Mouse (Mus musculus): ENCODE results near the gene Zfyve19. TPM values are rescaled to one million over a fixed set of nuclear protein-coding genes. Genes with fewer than 3 reads are reported as not detected.

Gene Zfyve19
- polyA plus RNA-seq (2014; fragmentation: Nextera tagmentation; extraction: Ambion mirVana): 41.0 and 43.0 TPM in 2 replicates

GRCm38 (mm10) chr2:119208344-119209175 is at the start of gene Zfyve19, which contains the start of gene Dnajc17:
Zfyve19 (plus strand) TSS chr2:119208617.
Dnajc17 (minus strand) TSS chr2:119208795.
- Histone ChIP-seq H3K4me1 (ENCODE audit: control insufficient read depth, insufficient read depth, low read length) (peaks cover 4% of the 10 kb centered on the region), H3K4me2 (ENCODE audit: low read depth, low read length) (peak within 1 kb of the TSS; percentile 70), H3K9me3 (ENCODE audit: control insufficient read depth, low read length) (no peaks in the 10 kb centered on the region), H3K27ac (replicated peaks; ENCODE audit: low read depth, low read length) (peak within 1 kb of the TSS; percentile 83), H3K9ac (ENCODE audit: low read depth, low read length) (peak within 1 kb of the TSS; percentile 74), H3K36me3 (ENCODE audit: control insufficient read depth, insufficient read depth, low read length) (peaks cover 26% of the 10 kb centered on the region), H3K27me3 (replicated peaks; ENCODE audit: control insufficient read depth, insufficient read depth, low read length) (no peaks in the 10 kb centered on the region), H3K4me3 (ENCODE audit: low read depth, low read length) (peak within 1 kb of the TSS; percentile 72)
- under 1% methylated on average over 49 of the region's 51 CpGs for WGBS
- peak; percentile 97 for ATAC-seq (ENCODE audit: low read depth)
- peak; percentile 99 for DNase-seq (ENCODE audit: low spot score)

GRCm38 (mm10) chr2:119161247-119161646 is 47.2 kb upstream of the Zfyve19 start:
- H3K9ac ChIP-seq (ENCODE audit: low read depth, low read length): no peak overlapping the region
- H3K27me3 ChIP-seq (replicated peaks; ENCODE audit: control insufficient read depth, insufficient read depth, low read length): peaks cover 4% of the 10 kb centered on the region
- no peak overlapping the region for H3K27ac ChIP-seq (replicated peaks; ENCODE audit: low read depth, low read length)
- H3K36me3 ChIP-seq (ENCODE audit: control insufficient read depth, insufficient read depth, low read length): no peaks in the 10 kb centered on the region
- no peak overlapping the region for H3K4me3 ChIP-seq (ENCODE audit: low read depth, low read length)
- no peak for ATAC-seq (ENCODE audit: low read depth)
- no peak for DNase-seq (ENCODE audit: low spot score)
- H3K9me3 ChIP-seq (ENCODE audit: control insufficient read depth, low read length): no peaks in the 10 kb centered on the region
- no peak overlapping the region for H3K4me2 ChIP-seq (ENCODE audit: low read depth, low read length)
- no peaks in the 10 kb centered on the region for H3K4me1 ChIP-seq (ENCODE audit: control insufficient read depth, insufficient read depth, low read length)
- 32% methylated on average over 2 of the region's 2 CpGs for WGBS

GRCm38 (mm10) chr2:119163135-119163534 is 45.3 kb upstream of the Zfyve19 start:
- Histone ChIP-seq H3K4me2 (ENCODE audit: low read depth, low read length) (no peak overlapping the region), H3K9me3 (ENCODE audit: control insufficient read depth, low read length) (no peaks in the 10 kb centered on the region), H3K36me3 (ENCODE audit: control insufficient read depth, insufficient read depth, low read length) (no peaks in the 10 kb centered on the region), H3K27me3 (replicated peaks; ENCODE audit: control insufficient read depth, insufficient read depth, low read length) (peaks cover 11% of the 10 kb centered on the region), H3K9ac (ENCODE audit: low read depth, low read length) (no peak overlapping the region), H3K27ac (replicated peaks; ENCODE audit: low read depth, low read length) (no peak overlapping the region), H3K4me1 (ENCODE audit: control insufficient read depth, insufficient read depth, low read length) (peaks cover 7% of the 10 kb centered on the region), H3K4me3 (ENCODE audit: low read depth, low read length) (no peak overlapping the region)
- DNase-seq (ENCODE audit: low spot score) (no peak), ATAC-seq (ENCODE audit: low read depth) (no peak)
- WGBS: 57% methylated on average over 3 of the region's 3 CpGs

- Histone ChIP-seq H3K27ac (replicated peaks; ENCODE audit: low read depth, low read length) (no peak overlapping the region), H3K27me3 (replicated peaks; ENCODE audit: control insufficient read depth, insufficient read depth, low read length) (peaks cover 11% of the 10 kb centered on the region), H3K4me2 (ENCODE audit: low read depth, low read length) (no peak overlapping the region), H3K9ac (ENCODE audit: low read depth, low read length) (no peak overlapping the region), H3K36me3 (ENCODE audit: control insufficient read depth, insufficient read depth, low read length) (no peaks in the 10 kb centered on the region), H3K9me3 (ENCODE audit: control insufficient read depth, low read length) (no peaks in the 10 kb centered on the region), H3K4me3 (ENCODE audit: low read depth, low read length) (no peak overlapping the region), H3K4me1 (ENCODE audit: control insufficient read depth, insufficient read depth, low read length) (peaks cover 7% of the 10 kb centered on the region)
- no peak for DNase-seq (ENCODE audit: low spot score)
- no peak for ATAC-seq (ENCODE audit: low read depth)
- 79% methylated on average over 4 of the region's 4 CpGs for WGBS
Observed at GRCm38 (mm10) chr2:119163999-119164398, 44.4 kb upstream of the Zfyve19 start.

- Histone ChIP-seq H3K9ac (ENCODE audit: low read depth, low read length) (no peak overlapping the region), H3K4me3 (ENCODE audit: low read depth, low read length) (no peak overlapping the region), H3K27ac (replicated peaks; ENCODE audit: low read depth, low read length) (no peak overlapping the region), H3K27me3 (replicated peaks; ENCODE audit: control insufficient read depth, insufficient read depth, low read length) (peaks cover 11% of the 10 kb centered on the region), H3K4me1 (ENCODE audit: control insufficient read depth, insufficient read depth, low read length) (peaks cover 7% of the 10 kb centered on the region), H3K36me3 (ENCODE audit: control insufficient read depth, insufficient read depth, low read length) (no peaks in the 10 kb centered on the region), H3K4me2 (ENCODE audit: low read depth, low read length) (no peak overlapping the region), H3K9me3 (ENCODE audit: control insufficient read depth, low read length) (no peaks in the 10 kb centered on the region)
- DNase-seq (ENCODE audit: low spot score) (no peak), ATAC-seq (ENCODE audit: low read depth) (no peak)
Observed at GRCm38 (mm10) chr2:119165401-119165800, 43.0 kb upstream of the Zfyve19 start.

GRCm38 (mm10) chr2:119166901-119167865 is 41.2 kb upstream of the Zfyve19 start, which contains the start of gene Gchfr:
Gchfr (plus strand) TSS chr2:119167773.
- ATAC-seq (ENCODE audit: low read depth) (peak; percentile 90), DNase-seq (ENCODE audit: low spot score) (peak; percentile 89)
- Histone ChIP-seq H3K27ac (replicated peaks; ENCODE audit: low read depth, low read length) (no peak within 1 kb of the TSS), H3K36me3 (ENCODE audit: control insufficient read depth, insufficient read depth, low read length) (no peaks in the 10 kb centered on the region), H3K4me3 (ENCODE audit: low read depth, low read length) (peak within 1 kb of the TSS; percentile 56), H3K9ac (ENCODE audit: low read depth, low read length) (peak within 1 kb of the TSS; percentile 65), H3K4me1 (ENCODE audit: control insufficient read depth, insufficient read depth, low read length) (peaks cover 7% of the 10 kb centered on the region), H3K9me3 (ENCODE audit: control insufficient read depth, low read length) (no peaks in the 10 kb centered on the region), H3K4me2 (ENCODE audit: low read depth, low read length) (peak within 1 kb of the TSS; percentile 99), H3K27me3 (replicated peaks; ENCODE audit: control insufficient read depth, insufficient read depth, low read length) (peaks cover 11% of the 10 kb centered on the region)
- WGBS: under 1% methylated on average over 58 of the region's 60 CpGs

GRCm38 (mm10) chr2:119167866-119168256 is 40.6 kb upstream of the Zfyve19 start:
- WGBS: 2% methylated on average over 26 of the region's 26 CpGs
- ATAC-seq (ENCODE audit: low read depth) (no peak), DNase-seq (ENCODE audit: low spot score) (no peak)
- Histone ChIP-seq H3K27ac (replicated peaks; ENCODE audit: low read depth, low read length) (no peak overlapping the region), H3K4me2 (ENCODE audit: low read depth, low read length) (peak overlapping the region; percentile 99), H3K9ac (ENCODE audit: low read depth, low read length) (peak overlapping the region; percentile 65), H3K9me3 (ENCODE audit: control insufficient read depth, low read length) (no peaks in the 10 kb centered on the region), H3K36me3 (ENCODE audit: control insufficient read depth, insufficient read depth, low read length) (no peaks in the 10 kb centered on the region), H3K4me3 (ENCODE audit: low read depth, low read length) (peak overlapping the region; percentile 56), H3K4me1 (ENCODE audit: control insufficient read depth, insufficient read depth, low read length) (peaks cover 7% of the 10 kb centered on the region), H3K27me3 (replicated peaks; ENCODE audit: control insufficient read depth, insufficient read depth, low read length) (peaks cover 11% of the 10 kb centered on the region)

GRCm38 (mm10) chr2:119170282-119170681 is 38.1 kb upstream of the Zfyve19 start:
- H3K27ac ChIP-seq (replicated peaks; ENCODE audit: low read depth, low read length): no peak overlapping the region
- H3K9ac ChIP-seq (ENCODE audit: low read depth, low read length): no peak overlapping the region
- ATAC-seq (ENCODE audit: low read depth) (no peak), DNase-seq (ENCODE audit: low spot score) (no peak)
- no peak overlapping the region for H3K4me2 ChIP-seq (ENCODE audit: low read depth, low read length)
- H3K27me3 ChIP-seq (replicated peaks; ENCODE audit: control insufficient read depth, insufficient read depth, low read length): peaks cover 11% of the 10 kb centered on the region
- H3K36me3 ChIP-seq (ENCODE audit: control insufficient read depth, insufficient read depth, low read length): no peaks in the 10 kb centered on the region
- 74% methylated on average over 2 of the region's 2 CpGs for WGBS
- H3K4me1 ChIP-seq (ENCODE audit: control insufficient read depth, insufficient read depth, low read length): peaks cover 9% of the 10 kb centered on the region
- no peak overlapping the region for H3K4me3 ChIP-seq (ENCODE audit: low read depth, low read length)
- H3K9me3 ChIP-seq (ENCODE audit: control insufficient read depth, low read length): no peaks in the 10 kb centered on the region
